Mouse (Mus musculus): Measurements from ENCODE around the gene Phf19.

- TF ChIP-seq POLR2A (IDR thresholded peaks at IDR 0.05; ENCODE audit: borderline replicate concordance, insufficient read depth, low read length) (no peak), CTCF (IDR thresholded peaks at IDR 0.05; ENCODE audit: borderline replicate concordance, insufficient read depth, low read depth, low read length) (no peak)
These were observed 27.3 kb upstream of the Phf19 start for GRCm38 (mm10) chr2:34941061-34941675.

All from cerebellum, adult 2 months (tissue).